Mouse (Mus musculus): ENCODE measurements around the gene Hook2. TPM values are rescaled to one million over a fixed set of nuclear protein-coding genes. Genes with fewer than 3 reads are reported as not detected.
A peak's percentile ranks its signal among the peaks of the same experiment; 100 is the strongest.

The Hook2 gene
- polyA plus RNA-seq, 1 experiment from 2014 or later, result 41.1 TPM

GRCm38 (mm10) chr8:85027516-85027855 is 37.1 kb downstream of the Hook2 start:
- peak overlapping the region; percentile 84 for H3K4me2 ChIP-seq
- peak overlapping the region; percentile 90 for H3K27ac ChIP-seq
- H3K9me3 ChIP-seq, result no peaks in the 10 kb centered on the region
- H3K27me3 ChIP-seq (replicated peaks), result no peaks in the 10 kb centered on the region
- peak overlapping the region; percentile 93 for H3K4me3 ChIP-seq
- H3K4me1 ChIP-seq, result peaks cover 40% of the 10 kb centered on the region
- WGBS, result under 1% methylated on average over 13 of the region's 13 CpGs
- H3K36me3 ChIP-seq (replicated peaks), result peaks cover 27% of the 10 kb centered on the region
- peak overlapping the region; percentile 96 for H3K9ac ChIP-seq
- ATAC-seq (replicated peaks), result no peak

- H3K4me2 ChIP-seq, result peak overlapping the region; percentile 84
- no peaks in the 10 kb centered on the region for H3K9me3 ChIP-seq
- H3K9ac ChIP-seq, result peak overlapping the region; percentile 96
- no peak for ATAC-seq (replicated peaks)
- no peaks in the 10 kb centered on the region for H3K27me3 ChIP-seq (replicated peaks)
- H3K4me3 ChIP-seq, result peak overlapping the region; percentile 93
- H3K4me1 ChIP-seq, result peaks cover 40% of the 10 kb centered on the region
- no peak overlapping the region for H3K27ac ChIP-seq
- WGBS, result 12% methylated on average over 2 of the region's 2 CpGs
- peaks cover 32% of the 10 kb centered on the region for H3K36me3 ChIP-seq (replicated peaks)
Observed at GRCm38 (mm10) chr8:85027922-85028321, 37.5 kb downstream of the Hook2 start.

- H3K9me3 ChIP-seq, result no peaks in the 10 kb centered on the region
- no peak for ATAC-seq (replicated peaks)
- H3K27ac ChIP-seq, result no peak overlapping the region
- H3K4me2 ChIP-seq, result no peak overlapping the region; the same call in 1 of the 2 replicates
- 92% methylated on average over 14 of the region's 14 CpGs for WGBS
- H3K36me3 ChIP-seq (replicated peaks), result peaks cover 29% of the 10 kb centered on the region
- H3K27me3 ChIP-seq (replicated peaks), result no peaks in the 10 kb centered on the region
- peaks cover 32% of the 10 kb centered on the region for H3K4me1 ChIP-seq
- 0 out of 2 replicates have a peak overlapping the region, but pooled peaks have one; percentile 93 for H3K4me3 ChIP-seq
- H3K9ac ChIP-seq, result peak overlapping the region; percentile 96; the same call in 1 of the 2 replicates
Observed at GRCm38 (mm10) chr8:85029271-85029670, 38.9 kb downstream of the Hook2 start.

- no peak overlapping the region for H3K9ac ChIP-seq
- H3K4me3 ChIP-seq, result no peak overlapping the region
- H3K4me2 ChIP-seq, result no peak overlapping the region
- H3K36me3 ChIP-seq (replicated peaks), result peaks cover 29% of the 10 kb centered on the region
- ATAC-seq (replicated peaks), result no peak
- H3K27ac ChIP-seq, result no peak overlapping the region
- no peaks in the 10 kb centered on the region for H3K27me3 ChIP-seq (replicated peaks)
- WGBS, result 88% methylated on average over 4 of the region's 4 CpGs
- H3K9me3 ChIP-seq, result no peaks in the 10 kb centered on the region
- H3K4me1 ChIP-seq, result peaks cover 31% of the 10 kb centered on the region
Observed at GRCm38 (mm10) chr8:85032622-85033311, 42.4 kb downstream of the Hook2 start.

GRCm38 (mm10) chr8:85033867-85034266 is 43.5 kb downstream of the Hook2 start:
- Histone ChIP-seq H3K27me3 (replicated peaks) (no peaks in the 10 kb centered on the region), H3K36me3 (replicated peaks) (peaks cover 29% of the 10 kb centered on the region), H3K27ac (no peak overlapping the region), H3K4me3 (no peak overlapping the region), H3K9me3 (no peaks in the 10 kb centered on the region), H3K4me2 (no peak overlapping the region), H3K9ac (no peak overlapping the region), H3K4me1 (peaks cover 30% of the 10 kb centered on the region)
- no peak for ATAC-seq (replicated peaks)
- 66% methylated on average over 1 of the region's 1 CpGs for WGBS

GRCm38 (mm10) chr8:85034764-85035163 is 44.4 kb downstream of the Hook2 start:
- WGBS, result 3% methylated on average over 13 of the region's 13 CpGs
- no peak for ATAC-seq (replicated peaks)
- no peaks in the 10 kb centered on the region for H3K27me3 ChIP-seq (replicated peaks)
- H3K9ac ChIP-seq, result no peak overlapping the region; the same call in 1 of the 2 replicates
- peak overlapping the region; percentile 80 for H3K4me3 ChIP-seq
- H3K9me3 ChIP-seq, result no peaks in the 10 kb centered on the region
- H3K27ac ChIP-seq, result no peak overlapping the region
- peaks cover 28% of the 10 kb centered on the region for H3K36me3 ChIP-seq (replicated peaks)
- H3K4me1 ChIP-seq, result peaks cover 29% of the 10 kb centered on the region
- peak overlapping the region; percentile 95 for H3K4me2 ChIP-seq

GRCm38 (mm10) chr8:85035165-85035727 is 44.8 kb downstream of the Hook2 start:
- ATAC-seq (replicated peaks), result no peak
- H3K4me2 ChIP-seq, result peak overlapping the region; percentile 95
- H3K9me3 ChIP-seq, result no peaks in the 10 kb centered on the region
- H3K9ac ChIP-seq, result peak overlapping the region; percentile 58
- H3K4me1 ChIP-seq, result peaks cover 29% of the 10 kb centered on the region
- peak overlapping the region; percentile 80 for H3K4me3 ChIP-seq
- peaks cover 23% of the 10 kb centered on the region for H3K36me3 ChIP-seq (replicated peaks)
- no peaks in the 10 kb centered on the region for H3K27me3 ChIP-seq (replicated peaks)
- H3K27ac ChIP-seq, result no peak overlapping the region
- WGBS, result 6% methylated on average over 12 of the region's 12 CpGs

- peak overlapping the region; percentile 58 for H3K9ac ChIP-seq
- H3K27me3 ChIP-seq (replicated peaks), result no peaks in the 10 kb centered on the region
- H3K9me3 ChIP-seq, result no peaks in the 10 kb centered on the region
- 2% methylated on average over 15 of the region's 15 CpGs for WGBS
- H3K4me1 ChIP-seq, result peaks cover 29% of the 10 kb centered on the region
- H3K4me3 ChIP-seq, result peak overlapping the region; percentile 80
- peak overlapping the region; percentile 95 for H3K4me2 ChIP-seq
- peaks cover 23% of the 10 kb centered on the region for H3K36me3 ChIP-seq (replicated peaks)
- H3K27ac ChIP-seq, result peak overlapping the region; percentile 97
- peak; percentile 22 for ATAC-seq (replicated peaks)
Observed at GRCm38 (mm10) chr8:85035728-85036310, 45.4 kb downstream of the Hook2 start.

- peaks cover 29% of the 10 kb centered on the region for H3K4me1 ChIP-seq
- 0% methylated on average over 9 of the region's 9 CpGs for WGBS
- no peaks in the 10 kb centered on the region for H3K27me3 ChIP-seq (replicated peaks)
- H3K4me2 ChIP-seq, result peak overlapping the region; percentile 95
- peak overlapping the region; percentile 97 for H3K27ac ChIP-seq
- peaks cover 26% of the 10 kb centered on the region for H3K36me3 ChIP-seq (replicated peaks)
- H3K9ac ChIP-seq, result peak overlapping the region; percentile 58
- H3K4me3 ChIP-seq, result peak overlapping the region; percentile 80
- no peaks in the 10 kb centered on the region for H3K9me3 ChIP-seq
- peak; percentile 59 for ATAC-seq (replicated peaks)
Observed at GRCm38 (mm10) chr8:85036381-85036717, 45.9 kb downstream of the Hook2 start.

GRCm38 (mm10) chr8:85036718-85037365 is 46.4 kb downstream of the Hook2 start, which contains the start of gene Tnpo2:
TSS of gene Tnpo2 (plus strand) at chr8:85036915.
- H3K27me3 ChIP-seq (replicated peaks), result no peaks in the 10 kb centered on the region
- H3K4me1 ChIP-seq, result peaks cover 29% of the 10 kb centered on the region
- no peaks in the 10 kb centered on the region for H3K9me3 ChIP-seq
- WGBS, result under 1% methylated on average over 57 of the region's 59 CpGs
- H3K27ac ChIP-seq, result peak within 1 kb of the TSS; percentile 97
- peaks cover 22% of the 10 kb centered on the region; the same call in 1 of the 2 replicates for H3K36me3 ChIP-seq (replicated peaks)
- H3K4me3 ChIP-seq, result peak within 1 kb of the TSS; percentile 80
- peak within 1 kb of the TSS; percentile 95 for H3K4me2 ChIP-seq
- peak; percentile 94 for ATAC-seq (replicated peaks)
- peak within 1 kb of the TSS; percentile 90 for H3K9ac ChIP-seq

- Histone ChIP-seq H3K4me2 (peak overlapping the region; percentile 95), H3K4me3 (peak overlapping the region; percentile 80), H3K36me3 (replicated peaks) (peaks cover 17% of the 10 kb centered on the region; the same call in 1 of the 2 replicates), H3K9ac (peak overlapping the region; percentile 90), H3K9me3 (no peaks in the 10 kb centered on the region), H3K27ac (peak overlapping the region; percentile 97), H3K4me1 (peaks cover 29% of the 10 kb centered on the region), H3K27me3 (replicated peaks) (no peaks in the 10 kb centered on the region)
- WGBS, result 0% methylated on average over 14 of the region's 14 CpGs
- ATAC-seq (replicated peaks), result peak; percentile 55
Observed at GRCm38 (mm10) chr8:85037366-85037680, 46.9 kb downstream of the Hook2 start.
